Mouse (Mus musculus) bone marrow, adult 2 months (tissue): ENCODE measurements around the gene Slc9a1. TPM values are rescaled to one million over a fixed set of nuclear protein-coding genes. Genes with fewer than 3 reads are reported as not detected.

Experiments
- H3K27ac ChIP-seq: fragments of 200-500 bp; 2 replicates; pipeline ENCODE4 v1.5.1; 2012; ENCODE audit warnings: low read depth, mild to moderate bottlenecking, control low read depth, inconsistent platforms, low read length; ENCODE audit not compliant: control insufficient read depth, poor library complexity, insufficient read depth
- H3K4me1 ChIP-seq: fragments of 200-500 bp; 2 replicates; pipeline ENCODE4 v1.6.1; 2011; ENCODE audit warnings: low read length; ENCODE audit not compliant: control insufficient read depth, insufficient read depth
- H3K4me3 ChIP-seq: fragments of 200-500 bp; replicated peaks from 2 replicates; pipeline ENCODE3; 2011; ENCODE audit warnings: mild to moderate bottlenecking, low read depth, low read length, control low read depth; ENCODE audit not compliant: control insufficient read depth
- CTCF ChIP-seq: fragments of 200-500 bp; IDR thresholded peaks from 2 replicates; pipeline ENCODE4 v1.5.1; 2011; ENCODE audit warnings: low read length, control low read depth; ENCODE audit not compliant: control insufficient read depth, insufficient read depth
- POLR2A ChIP-seq: fragments of 200-500 bp; IDR thresholded peaks from 2 replicates; pipeline ENCODE4 v1.6.1; 2011; ENCODE audit warnings: low read depth, mild to moderate bottlenecking, control low read depth, low read length, borderline replicate concordance; ENCODE audit not compliant: control insufficient read depth
- WGBS: fragments of 180-500 bp; shearing (Covaris S2); methylation state at CpG from one replicate; pipeline ENCODE4 v1.1.7; 2018; 5-methylcytosine and 5-hydroxymethylcytosine counted together
- polyA plus RNA-seq: library from polyadenylated mRNA; stranded (reverse); fragments of >200 nt; gene quantifications from 2 replicates; pipeline ENCODE4 v1.2.4, GENCODE M21; 2011; ENCODE audit warnings: low replicate concordance; ENCODE audit not compliant: missing spikeins, insufficient read depth, insufficient read length

Gene Slc9a1
- polyA plus RNA-seq, 1 experiment = 31.3 TPM

- peaks cover 3% of the 10 kb centered on the region; the same call in 1 of the 2 replicates for H3K4me1 ChIP-seq
- no peak overlapping the region for H3K27ac ChIP-seq
- WGBS = 51% methylated on average over 3 of the region's 3 CpGs
- H3K4me3 ChIP-seq = no peak overlapping the region
- TF ChIP-seq POLR2A = no peak
- TF ChIP-seq CTCF = no peak
These were observed 10.4 kb downstream of the Slc9a1 start for GRCm38 (mm10) chr4:133379861-133380260.

DNA sequence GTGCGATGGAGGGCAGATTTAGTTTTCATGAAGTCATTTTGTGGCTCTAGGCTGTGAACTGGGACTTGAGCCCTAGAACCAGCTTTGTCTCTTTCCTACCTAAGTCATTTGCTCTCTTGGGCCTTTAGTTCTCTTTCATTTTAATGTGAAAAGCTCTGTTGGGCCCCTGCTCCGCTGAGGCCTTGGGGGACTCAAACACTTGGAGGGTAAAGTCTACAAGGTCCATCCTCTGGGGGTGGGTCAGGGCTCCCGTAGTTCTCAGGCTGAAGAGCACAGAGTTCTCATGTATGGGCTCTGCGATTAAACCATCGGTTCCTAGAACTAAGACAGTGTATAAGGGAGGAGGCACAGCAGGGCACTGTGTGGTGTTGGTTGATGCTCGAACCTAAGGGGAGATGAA lies 11.0 kb downstream of the Slc9a1 start:
- Histone ChIP-seq H3K4me1 (peaks cover 3% of the 10 kb centered on the region; the same call in 1 of the 2 replicates), H3K27ac (no peak overlapping the region), H3K4me3 (no peak overlapping the region)
- WGBS = 90% methylated on average over 6 of the region's 6 CpGs
- TF ChIP-seq CTCF (no peak), POLR2A (no peak)

DNA sequence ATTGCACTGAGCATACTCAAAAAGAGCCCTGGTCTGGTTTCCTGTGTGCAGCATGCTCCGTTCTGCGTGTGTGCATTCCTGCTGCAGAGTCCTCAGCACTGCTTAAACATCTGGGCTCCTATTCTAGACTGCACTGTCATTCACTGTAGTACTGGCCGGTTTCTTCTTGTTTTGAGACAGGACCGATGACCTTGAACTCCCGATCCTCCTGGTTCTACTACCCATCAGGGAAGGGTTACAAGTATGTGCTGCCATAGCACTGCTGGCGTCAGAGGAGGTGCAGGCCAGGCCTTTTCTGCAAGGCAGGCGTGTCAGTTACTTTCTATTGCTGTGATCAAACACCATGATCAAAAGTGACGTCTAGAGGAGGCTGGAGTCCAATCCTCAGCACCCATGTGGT lies 11.6 kb downstream of the Slc9a1 start:
- TF ChIP-seq POLR2A (no peak), CTCF (no peak)
- H3K4me3 ChIP-seq = no peak overlapping the region
- no peak overlapping the region for H3K27ac ChIP-seq
- WGBS = 84% methylated on average over 8 of the region's 8 CpGs
- H3K4me1 ChIP-seq = peaks cover 3% of the 10 kb centered on the region; the same call in 1 of the 2 replicates

DNA sequence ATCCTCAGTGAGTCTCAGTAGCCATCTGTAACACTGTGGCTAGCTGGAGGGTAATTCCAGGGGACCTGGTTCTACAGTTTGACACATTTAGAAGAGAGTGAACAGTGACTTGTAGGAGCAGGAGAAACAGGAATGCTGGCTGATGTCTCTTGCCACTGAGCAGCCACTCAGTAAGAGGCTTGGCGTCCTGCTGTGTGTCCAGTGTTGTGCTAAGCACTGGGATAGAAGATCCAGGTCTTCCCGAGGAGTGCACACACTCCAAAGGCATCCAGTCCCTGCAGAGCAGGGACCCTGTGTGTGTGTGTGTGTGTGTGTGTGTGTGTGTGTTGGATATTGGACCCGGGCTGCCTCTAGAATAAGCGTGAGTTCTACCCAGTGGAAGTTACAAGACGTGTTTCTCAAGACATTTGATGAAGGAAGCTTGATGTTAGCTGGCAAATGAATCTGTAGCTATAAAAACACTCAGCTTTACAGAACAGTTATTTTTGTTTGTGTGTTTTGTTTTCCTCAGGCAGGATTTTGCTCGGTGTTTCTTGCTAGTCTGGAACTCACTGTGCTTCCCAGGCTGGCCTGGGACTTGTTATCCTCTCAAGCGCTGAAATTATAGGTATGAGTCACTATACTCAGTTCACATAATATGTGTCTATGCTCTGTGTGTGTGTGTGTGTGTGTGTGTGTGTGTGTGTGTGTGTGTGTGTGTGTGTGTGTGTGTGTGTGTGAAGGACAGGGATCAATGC lies 16.7 kb downstream of the Slc9a1 start:
- WGBS = 82% methylated on average over 7 of the region's 7 CpGs
- TF ChIP-seq POLR2A = no peak
- TF ChIP-seq CTCF = no peak
- Histone ChIP-seq H3K4me1 (peaks cover 17% of the 10 kb centered on the region), H3K4me3 (no peak overlapping the region), H3K27ac (no peak overlapping the region)

- H3K4me3 ChIP-seq = no peak overlapping the region
- peaks cover 22% of the 10 kb centered on the region for H3K4me1 ChIP-seq
- TF ChIP-seq POLR2A (no peak), CTCF (no peak)
- H3K27ac ChIP-seq = no peak overlapping the region
These were observed 17.5 kb downstream of the Slc9a1 start for GRCm38 (mm10) chr4:133387053-133387452.

GRCm38 (mm10) chr4:133388781-133389552 lies 19.5 kb downstream of the Slc9a1 start:
- no peak overlapping the region for H3K4me3 ChIP-seq
- 80% methylated on average over 16 of the region's 16 CpGs for WGBS
- TF ChIP-seq CTCF (no peak), POLR2A (no peak)
- H3K4me1 ChIP-seq = peaks cover 22% of the 10 kb centered on the region
- H3K27ac ChIP-seq = peak overlapping the region; percentile 22

DNA sequence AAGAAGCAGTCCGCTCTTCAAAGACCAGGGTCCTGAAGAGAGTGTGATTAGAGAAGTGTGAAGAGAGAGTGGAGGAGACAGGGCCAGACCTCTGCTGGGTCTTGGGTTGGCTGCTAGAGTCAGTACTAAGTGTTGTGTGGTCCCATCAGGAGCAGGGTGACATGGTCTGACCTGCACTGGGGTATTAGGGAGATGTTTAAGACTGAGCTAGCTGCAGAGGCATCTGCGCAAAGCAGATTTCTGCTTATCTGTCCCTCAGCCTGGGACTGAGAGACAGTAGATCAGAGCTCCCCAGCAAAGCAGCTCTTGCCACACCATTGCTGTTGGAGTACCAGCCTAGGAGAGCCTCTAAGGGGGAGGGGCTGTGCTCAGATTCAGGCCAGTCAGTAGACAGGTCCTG lies 20.5 kb downstream of the Slc9a1 start:
- Histone ChIP-seq H3K4me1 (peaks cover 24% of the 10 kb centered on the region), H3K27ac (peak overlapping the region; percentile 84), H3K4me3 (no peak overlapping the region)
- 51% methylated on average over 2 of the region's 2 CpGs for WGBS
- TF ChIP-seq CTCF (no peak), POLR2A (no peak)

DNA sequence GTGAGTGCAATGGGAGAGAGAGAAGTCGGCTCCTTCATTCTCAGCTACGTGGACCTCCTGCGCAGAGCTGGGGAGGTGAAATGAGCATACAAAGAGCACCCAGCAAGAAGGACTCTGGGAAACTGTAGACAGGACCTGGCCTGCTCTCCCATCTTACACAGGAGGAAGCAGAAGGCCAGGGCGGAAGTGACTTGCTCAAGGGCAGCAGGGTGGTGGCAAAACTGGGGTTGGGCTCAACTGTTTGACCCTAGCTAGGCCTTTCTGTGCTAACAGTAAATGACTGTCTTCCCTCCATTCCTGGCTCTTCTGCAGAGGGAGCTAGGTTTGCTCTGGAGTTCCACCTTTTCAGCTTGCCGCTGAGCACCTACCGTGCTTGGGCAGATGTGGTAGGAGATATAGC lies 21.1 kb downstream of the Slc9a1 start:
- Histone ChIP-seq H3K4me3 (no peak overlapping the region), H3K4me1 (peaks cover 27% of the 10 kb centered on the region), H3K27ac (peak overlapping the region; percentile 84)
- WGBS = 35% methylated on average over 6 of the region's 6 CpGs
- TF ChIP-seq CTCF = no peak
- TF ChIP-seq POLR2A = no peak
